Mouse (Mus musculus) bone marrow macrophage, adult 2 months (primary cell): ENCODE measurements around the gene Gm26602.

Source experiments
- CTCF ChIP-seq: IDR thresholded peaks from 2 replicates; pipeline ENCODE4 v1.5.1; 2012; ENCODE audit warnings: low read depth, mild to moderate bottlenecking, low read length, moderate library complexity
- POLR2A ChIP-seq: IDR thresholded peaks from 2 replicates; pipeline ENCODE4 v1.6.1; 2012; ENCODE audit warnings: mild to moderate bottlenecking, low read depth, low read length, borderline replicate concordance

DNA sequence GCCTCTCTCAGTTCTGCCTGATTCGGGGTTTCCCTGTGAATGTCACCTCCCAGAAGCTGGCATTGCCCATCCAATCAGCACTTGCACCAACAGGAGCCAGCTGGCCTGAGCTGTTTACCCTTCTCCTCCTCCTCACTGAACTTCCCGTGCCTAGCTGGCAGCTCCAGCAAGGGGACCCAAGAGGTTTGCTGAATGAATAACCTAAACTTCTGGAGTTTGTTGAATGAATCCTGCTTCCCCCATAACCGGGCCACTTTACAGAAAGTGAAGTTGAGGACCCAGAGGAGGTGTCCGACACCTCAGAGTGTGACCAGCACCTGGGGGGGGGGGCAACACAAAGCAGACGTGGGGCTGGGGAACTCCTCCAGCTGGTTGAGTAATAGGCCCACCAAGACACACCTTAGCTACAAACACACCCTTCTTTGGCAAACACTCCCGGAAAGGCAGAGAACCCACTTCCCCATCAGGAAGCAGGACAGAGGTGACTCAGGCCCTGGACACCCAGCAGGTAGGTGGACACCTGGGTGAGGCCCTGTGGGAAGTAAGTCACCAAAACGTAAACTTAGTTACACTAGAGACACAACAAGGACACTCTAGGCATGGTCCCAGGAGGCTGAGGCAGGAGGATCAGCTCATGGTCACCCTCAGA, 4.4 kb downstream of the Gm26602 start:
- TF ChIP-seq CTCF, result no peak
- no peak for TF ChIP-seq POLR2A
